Mouse (Mus musculus) G1E (cell line): Measurements from ENCODE around the gene Dlg5. TPM values are rescaled to one million over a fixed set of nuclear protein-coding genes. Genes with fewer than 3 reads are reported as not detected.

Experiments
- ATAC-seq: 2 replicates; pipeline ENCODE4 v1.8.0; 2016; ENCODE audit warnings: mild to moderate bottlenecking; ENCODE audit not compliant: insufficient number of reproducible peaks, poor library complexity, low FRiP score, severe bottlenecking; ENCODE audit errors: extremely low read depth
- DNase-seq: peaks from one replicate; pipeline ENCODE4 v3.0.0; 2012; ENCODE audit warnings: low spot score
- H3K27me3 ChIP-seq: 2 replicates; pipeline ENCODE4 v1.6.1; 2012; ENCODE audit warnings: mild to moderate bottlenecking, low read length, inconsistent platforms; ENCODE audit not compliant: insufficient read depth
- H3K36me3 ChIP-seq: replicated peaks from 2 replicates; pipeline ENCODE3; 2012; ENCODE audit warnings: mild to moderate bottlenecking, inconsistent platforms
- H3K4me1 ChIP-seq: 2 replicates; pipeline ENCODE4 v1.6.1; 2012; ENCODE audit warnings: low read depth, low read length, inconsistent platforms, mixed read lengths; ENCODE audit not compliant: insufficient read depth
- H3K4me3 ChIP-seq: 2 replicates; pipeline ENCODE4 v1.5.1; 2012; ENCODE audit warnings: low read depth, mild to moderate bottlenecking, inconsistent platforms, low read length, moderate library complexity, mixed read lengths
- H3K9me3 ChIP-seq: replicated peaks from 2 replicates; pipeline ENCODE4 v1.6.1; 2012; ENCODE audit warnings: inconsistent platforms
- CTCF ChIP-seq: IDR thresholded peaks from 2 replicates; pipeline ENCODE4 v1.5.1; 2012; ENCODE audit warnings: low read depth, low read length, inconsistent platforms, mixed read lengths
- GATA1 ChIP-seq: IDR thresholded peaks from 2 replicates; pipeline ENCODE4 v1.6.1; 2012; ENCODE audit warnings: borderline replicate concordance, low read length, inconsistent platforms, mixed read lengths
- GATA2 ChIP-seq: IDR thresholded peaks from 2 replicates; pipeline ENCODE4 v1.6.1; 2012; ENCODE audit warnings: low read depth, low read length, inconsistent platforms, borderline replicate concordance
- POLR2AphosphoS5 ChIP-seq: IDR thresholded peaks from 2 replicates; pipeline ENCODE4 v1.6.1; 2012; ENCODE audit warnings: low read depth, low read length, inconsistent platforms; ENCODE audit not compliant: insufficient replicate concordance
- TAL1 ChIP-seq: conservative IDR thresholded peaks from 2 replicates; pipeline ENCODE4 v1.6.1; 2012; ENCODE audit warnings: low read depth, low read length, inconsistent platforms, mixed read lengths
- polyA plus RNA-seq: library from polyadenylated mRNA; stranded (reverse); fragments of >175 nt; gene quantifications from 2 replicates; pipeline ENCODE4 v1.2.3, GENCODE M21; 2012
- total RNA-seq, 2 experiments: library from RNA; stranded (forward) in 1 of 2; stranded (reverse) in 1 of 2; fragments of 200-1000 nt in 1 of 2; fragments of >200 nt in 1 of 2; fragmentation: Nextera tagmentation in 1 of 2; gene quantifications; 2 replicates each; pipeline ENCODE4 v1.2.3; 2014 to 2017

Gene Dlg5
- total RNA-seq (2014; fragmentation: Nextera tagmentation) (22.7 and 25.4 TPM in 2 replicates), total RNA-seq (2017) (2.4 and 3.7 TPM in 2 replicates), polyA plus RNA-seq (13.6 and 13.9 TPM in 2 replicates)

DNA sequence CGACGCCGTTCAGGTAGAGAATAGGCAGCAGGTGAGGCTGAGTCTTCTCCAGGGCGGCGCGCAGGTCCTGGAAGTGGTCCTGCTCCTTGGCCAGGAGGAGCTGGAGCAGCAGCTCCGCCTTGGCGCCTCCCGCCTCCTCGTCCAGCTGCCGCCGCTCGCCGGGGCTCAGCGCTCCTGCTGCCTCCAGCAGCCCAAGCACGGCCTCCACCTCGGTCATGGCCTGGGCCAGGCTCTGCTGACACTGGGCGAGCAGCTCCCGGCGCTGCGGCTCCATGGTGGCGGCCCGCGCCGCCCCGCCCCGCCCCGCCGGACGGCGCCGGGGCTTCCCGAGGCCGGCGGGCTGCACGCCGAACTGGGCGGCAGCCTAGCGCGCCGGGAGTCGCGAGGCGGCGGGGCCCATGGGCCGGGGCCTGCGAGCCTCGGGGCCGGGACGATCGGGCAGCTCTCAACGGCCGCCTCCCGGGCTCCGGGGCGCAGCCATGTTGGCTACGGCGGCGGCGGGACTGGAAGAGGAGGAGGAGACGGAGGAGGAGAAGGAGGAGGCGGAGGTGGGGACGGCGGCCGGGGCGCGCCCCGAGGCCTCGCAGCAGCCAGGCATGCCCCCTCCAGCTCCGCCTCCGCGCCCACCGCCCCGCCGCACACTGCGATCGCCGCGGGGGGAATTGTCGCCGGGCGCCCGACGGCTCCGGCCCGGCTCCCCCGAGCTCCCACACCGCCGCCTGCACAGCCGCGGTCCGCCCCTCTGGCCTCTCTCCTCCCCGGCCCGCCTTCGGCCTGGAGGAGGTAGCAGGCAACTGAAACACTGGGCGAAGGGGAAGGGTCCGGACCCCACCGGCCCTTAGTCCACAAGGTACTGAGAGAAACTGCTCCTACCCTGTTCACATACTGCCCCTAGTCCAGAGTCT, at the start of gene Dlg5:
TSS of gene Dlg5 (minus strand) at position 744 of the 905 bp plus-strand sequence.
- DNase-seq, result peak; percentile 56
- Histone ChIP-seq H3K4me3 (peak within 1 kb of the TSS; percentile 86), H3K9me3 (no peaks in the 10 kb centered on the region), H3K4me1 (peaks cover 21% of the 10 kb centered on the region), H3K27me3 (peaks cover 21% of the 10 kb centered on the region), H3K36me3 (peaks cover 2% of the 10 kb centered on the region)
- 0 out of 2 replicates have a peak, but pooled peaks have one; percentile 17 for ATAC-seq
- no peak for TF ChIP-seq CTCF
- TF ChIP-seq GATA1, result no peak
- TF ChIP-seq GATA2, result no peak
- TF ChIP-seq TAL1, result no peak
- no peak for TF ChIP-seq POLR2AphosphoS5

DNA sequence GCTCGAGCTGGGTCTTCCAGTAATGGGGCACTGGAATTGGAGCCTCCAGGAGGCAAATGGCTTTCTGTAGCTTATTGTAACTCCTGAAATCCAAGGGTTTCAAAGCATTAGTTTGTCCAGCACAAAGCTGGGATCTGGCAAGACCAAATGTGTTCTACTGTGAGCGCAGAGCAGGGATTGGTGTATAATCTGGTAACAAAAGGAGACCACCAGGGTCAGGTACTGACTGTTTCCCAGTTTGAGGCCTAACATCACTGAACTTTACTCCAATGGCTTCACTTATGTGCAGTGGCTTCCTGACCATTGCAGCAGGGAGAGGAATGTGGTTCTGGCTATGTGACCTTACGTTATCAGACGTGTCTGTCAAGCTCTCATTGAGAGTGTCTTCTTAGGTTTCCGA, 47.9 kb upstream of the Dlg5 start:
- ATAC-seq (no peak), DNase-seq (no peak)
- Histone ChIP-seq H3K4me3 (no peak overlapping the region), H3K27me3 (no peaks in the 10 kb centered on the region), H3K9me3 (no peaks in the 10 kb centered on the region), H3K36me3 (no peaks in the 10 kb centered on the region), H3K4me1 (no peaks in the 10 kb centered on the region)
- TF ChIP-seq CTCF (no peak), TAL1 (no peak), GATA1 (no peak), GATA2 (no peak), POLR2AphosphoS5 (no peak)

GRCm38 (mm10) chr14:24292914-24293313, 47.2 kb upstream of the Dlg5 start, which contains the start of gene E330034G19Rik:
E330034G19Rik (plus strand) TSS chr14:24293214.
- no peaks in the 10 kb centered on the region for H3K27me3 ChIP-seq
- TF ChIP-seq CTCF (no peak), GATA2 (no peak), POLR2AphosphoS5 (no peak), TAL1 (no peak), GATA1 (no peak)
- ATAC-seq, result no peak
- no peak for DNase-seq
- no peaks in the 10 kb centered on the region for H3K9me3 ChIP-seq
- H3K36me3 ChIP-seq, result no peaks in the 10 kb centered on the region
- no peak within 1 kb of the TSS for H3K4me3 ChIP-seq
- no peaks in the 10 kb centered on the region for H3K4me1 ChIP-seq

GRCm38 (mm10) chr14:24290726-24291125, 45.0 kb upstream of the Dlg5 start:
- Histone ChIP-seq H3K4me1 (no peaks in the 10 kb centered on the region), H3K27me3 (no peaks in the 10 kb centered on the region), H3K4me3 (no peak overlapping the region), H3K9me3 (no peaks in the 10 kb centered on the region), H3K36me3 (no peaks in the 10 kb centered on the region)
- ATAC-seq (no peak), DNase-seq (no peak)
- TF ChIP-seq GATA2 (no peak), GATA1 (no peak), TAL1 (no peak), POLR2AphosphoS5 (no peak), CTCF (no peak)

DNA sequence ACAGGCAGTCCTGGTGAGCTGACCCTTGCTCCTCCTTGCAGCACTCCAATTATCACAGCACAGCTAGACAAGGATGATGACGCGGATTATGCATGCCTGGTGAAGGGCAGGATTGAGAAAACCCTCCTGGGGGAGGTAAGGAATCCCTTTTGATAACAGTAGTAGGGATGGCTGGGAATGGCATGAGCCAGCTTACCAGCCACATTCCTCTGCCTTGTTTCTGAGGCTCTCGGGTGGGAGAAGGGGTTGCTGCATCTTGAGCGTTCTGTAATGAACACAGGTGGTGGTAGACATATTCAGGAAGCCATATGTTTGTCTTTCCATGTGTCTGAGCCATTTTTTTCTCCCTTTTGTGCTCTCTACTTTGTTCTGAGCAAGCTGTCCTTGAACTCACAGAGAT, 40.4 kb upstream of the Dlg5 start:
- Histone ChIP-seq H3K27me3 (peaks cover 6% of the 10 kb centered on the region), H3K4me3 (no peak overlapping the region), H3K9me3 (no peaks in the 10 kb centered on the region), H3K4me1 (no peaks in the 10 kb centered on the region), H3K36me3 (no peaks in the 10 kb centered on the region)
- no peak for TF ChIP-seq CTCF
- TF ChIP-seq GATA2, result no peak
- ATAC-seq (no peak), DNase-seq (no peak)

DNA sequence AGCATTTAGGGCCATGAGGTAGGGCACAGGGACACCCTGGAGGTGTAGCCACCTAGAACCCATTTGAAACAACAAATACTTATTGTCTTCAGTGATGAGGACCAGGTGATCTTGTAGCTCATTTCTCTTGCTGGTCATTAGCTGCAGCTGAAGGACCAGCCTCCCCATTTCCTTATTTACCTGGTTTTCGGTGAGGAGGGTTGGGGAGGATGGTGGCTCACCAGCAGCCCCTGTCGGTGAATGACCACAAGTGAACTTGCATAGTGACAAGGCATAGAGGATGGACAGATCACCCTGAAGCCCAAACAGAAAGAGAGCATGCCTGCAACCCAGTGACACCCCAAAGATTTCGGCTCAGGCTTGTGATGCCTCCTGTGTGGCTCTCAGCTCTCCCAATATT, 36.6 kb upstream of the Dlg5 start:
- no peak for TF ChIP-seq TAL1
- TF ChIP-seq GATA2, result no peak
- no peak for TF ChIP-seq CTCF
- TF ChIP-seq GATA1, result no peak
- TF ChIP-seq POLR2AphosphoS5, result no peak
- no peak for ATAC-seq
- Histone ChIP-seq H3K27me3 (peaks cover 6% of the 10 kb centered on the region), H3K36me3 (no peaks in the 10 kb centered on the region), H3K4me3 (no peak overlapping the region), H3K4me1 (no peaks in the 10 kb centered on the region), H3K9me3 (no peaks in the 10 kb centered on the region)
- no peak for DNase-seq
